Mouse (Mus musculus) lung, postnatal 0 days (tissue): ENCODE measurements around the gene Gtpbp6.

ENCODE experiments used
- CTCF ChIP-seq: IDR thresholded peaks from 2 replicates; pipeline ENCODE4 v1.5.1; 2016; ENCODE audit warnings: antibody characterized with exemption, mild to moderate bottlenecking
- EP300 ChIP-seq: IDR thresholded peaks from 2 replicates; pipeline ENCODE4 v1.6.1; 2016; ENCODE audit warnings: antibody characterized with exemption, mild to moderate bottlenecking, control low read depth

- TF ChIP-seq CTCF (no peak), EP300 (peak; percentile 88)
Observed at GRCm38 (mm10) chr5:110107581-110108304, at the start of gene Gtpbp6.
